Mouse (Mus musculus) heart, adult 2 months (tissue): ENCODE data around the gene Sema4c.

Source experiments
- CTCF ChIP-seq: fragments of 200-600 bp; IDR thresholded peaks from 2 replicates; pipeline ENCODE4 v1.8.1; 2022; ENCODE audit warnings: antibody characterized with exemption, mild to moderate bottlenecking, moderate library complexity
- EP300 ChIP-seq: fragments of 200-500 bp; IDR thresholded peaks from 2 replicates; pipeline ENCODE4 v1.6.1; 2011; ENCODE audit warnings: low read depth, low read length, control low read depth; ENCODE audit not compliant: insufficient read depth
- POLR2A ChIP-seq: fragments of 200-500 bp; IDR thresholded peaks from 2 replicates; pipeline ENCODE4 v1.6.1; 2011; ENCODE audit warnings: mild to moderate bottlenecking, low read depth, low read length, control low read depth; ENCODE audit not compliant: insufficient read depth

DNA sequence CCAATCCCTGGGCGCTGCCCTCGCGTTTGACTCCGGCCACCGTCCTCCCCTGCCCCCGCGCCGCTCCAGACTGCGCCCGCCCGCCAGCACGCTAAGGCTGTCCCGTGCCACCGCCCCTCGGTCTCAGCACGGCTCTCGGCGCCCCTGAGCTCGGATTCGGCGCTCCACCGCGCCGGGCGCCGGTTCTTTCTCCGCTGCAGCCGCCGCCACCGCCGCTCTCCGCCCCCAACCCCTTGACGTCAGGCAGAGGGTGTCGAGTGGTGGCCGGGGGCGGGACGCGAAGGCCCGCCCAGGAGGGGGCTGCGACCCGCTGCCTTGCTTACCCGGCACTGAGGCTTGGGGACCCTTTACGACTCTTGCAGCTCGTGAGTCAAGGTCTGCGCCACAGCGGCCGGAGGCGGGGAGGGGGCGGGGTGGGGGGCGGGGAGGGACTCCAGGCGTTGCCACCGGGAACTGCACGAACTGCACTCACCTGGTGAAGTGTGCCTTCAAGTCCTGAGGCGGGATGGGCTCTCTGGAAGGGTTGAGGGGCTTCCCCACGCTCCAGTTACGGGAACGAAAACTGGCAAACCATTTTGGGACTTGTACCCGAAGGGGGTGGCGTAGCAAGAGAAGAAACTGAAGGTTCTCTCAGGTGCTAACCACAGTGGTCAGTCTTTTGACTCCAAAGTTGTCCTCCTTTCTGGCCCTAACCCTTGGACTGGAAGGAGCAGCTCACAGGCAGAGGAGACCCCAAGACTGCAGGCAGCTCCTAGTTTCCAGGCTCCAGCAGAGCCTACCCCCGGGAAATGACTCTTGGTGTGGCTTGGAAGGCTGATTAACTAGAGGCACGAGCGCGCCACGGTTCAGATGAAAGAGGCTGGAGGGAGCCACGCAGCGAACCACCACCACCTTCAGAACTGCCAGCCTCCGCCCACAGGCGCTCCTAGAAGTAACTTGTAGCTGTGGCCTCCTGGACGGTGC is at the start of gene Sema4c:
- no peak for TF ChIP-seq POLR2A
- TF ChIP-seq CTCF: peak; percentile 48
- TF ChIP-seq EP300: no peak
